Mouse (Mus musculus): ENCODE results near the gene Spon1. TPM values are rescaled to one million over a fixed set of nuclear protein-coding genes. Genes with fewer than 3 reads are reported as not detected.
A peak's percentile ranks its signal among the peaks of the same experiment; 100 is the strongest.

The Spon1 gene
- polyA plus RNA-seq, 1 experiment: 43.4 TPM

DNA sequence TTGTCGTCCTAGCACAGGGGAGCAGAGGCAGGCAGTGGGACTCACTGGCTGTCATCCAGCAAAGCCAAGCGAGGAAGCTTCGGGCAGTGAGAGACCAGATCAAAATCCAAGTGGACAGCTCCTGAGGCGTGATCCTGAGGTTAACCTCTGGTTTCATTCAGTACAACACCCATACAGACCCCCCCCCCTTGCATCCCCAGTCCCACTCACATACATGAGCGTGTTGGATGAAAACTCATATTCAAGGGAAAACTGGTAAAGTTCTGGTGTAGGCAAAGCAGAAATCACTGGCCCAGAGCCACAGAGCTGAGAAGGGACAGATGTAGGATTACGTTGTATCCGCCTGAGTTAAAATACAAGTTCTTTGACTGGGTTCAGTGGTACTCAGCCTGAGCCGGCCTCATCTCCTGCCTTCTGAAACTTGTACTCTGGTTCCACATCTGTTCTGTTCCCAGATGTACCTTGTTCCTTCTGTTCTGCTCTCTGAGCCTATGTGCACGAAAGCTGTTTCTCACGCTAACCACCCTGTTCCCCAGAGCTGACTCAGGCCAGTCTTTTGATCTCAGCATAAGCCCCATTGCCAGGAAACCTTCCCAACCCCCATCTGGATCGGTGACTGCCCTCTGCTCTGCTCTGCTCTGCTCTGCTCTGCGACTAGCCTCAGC is 143.5 kb downstream of the Spon1 start:
- DNase-seq (ENCODE audit: low read depth): peak; percentile 35
- TF ChIP-seq CTCF (IDR thresholded peaks at IDR 0.05; ENCODE audit: borderline replicate concordance, extremely low read depth, insufficient read depth, insufficient read length) (no peak), POLR2A (IDR thresholded peaks at IDR 0.05; ENCODE audit: borderline replicate concordance, extremely low read depth, insufficient read depth, insufficient read length, poor library complexity, severe bottlenecking) (no peak)

DNA sequence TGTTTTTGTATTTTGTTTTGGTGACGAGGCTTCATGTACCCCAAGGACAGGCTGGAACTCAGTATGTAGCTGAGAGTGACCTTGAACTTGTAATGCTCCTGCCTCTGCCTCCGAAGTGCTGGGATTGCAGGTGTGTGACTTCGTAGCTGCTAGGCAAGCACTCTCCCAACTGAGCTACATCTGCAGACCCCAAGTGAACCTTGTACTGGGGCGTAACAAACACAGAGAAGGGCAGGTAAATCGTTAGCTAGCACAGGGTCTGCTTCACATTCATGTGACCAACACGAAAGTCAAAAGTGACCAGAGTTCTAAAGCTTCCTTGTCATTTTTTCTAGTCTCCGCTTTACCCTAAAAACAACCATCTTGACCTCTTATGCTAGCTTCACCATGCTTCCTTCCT is 145.1 kb downstream of the Spon1 start:
- TF ChIP-seq POLR2A (IDR thresholded peaks at IDR 0.05; ENCODE audit: borderline replicate concordance, extremely low read depth, insufficient read depth, insufficient read length, poor library complexity, severe bottlenecking) (no peak), CTCF (IDR thresholded peaks at IDR 0.05; ENCODE audit: borderline replicate concordance, extremely low read depth, insufficient read depth, insufficient read length) (no peak)
- DNase-seq (ENCODE audit: low read depth): no peak

DNA sequence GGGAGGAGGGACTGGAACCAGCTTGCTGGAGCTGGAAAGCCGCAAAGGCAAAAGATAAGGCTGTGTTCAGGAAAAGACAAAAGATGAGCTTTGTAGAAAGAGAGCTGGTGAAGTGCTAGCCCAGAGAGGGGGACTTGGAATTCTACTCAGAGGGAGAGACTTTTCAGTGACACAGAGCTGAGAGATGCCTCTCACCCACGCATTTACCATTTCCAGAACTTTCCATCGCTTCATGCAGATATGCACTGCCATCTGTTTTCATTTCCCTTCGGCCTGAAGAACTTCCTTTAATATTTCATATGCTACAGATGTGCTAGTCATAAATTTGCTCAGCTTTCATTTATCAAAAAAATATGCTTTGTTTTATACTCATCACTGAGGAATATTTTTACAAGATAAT is 150.1 kb downstream of the Spon1 start:
- DNase-seq (ENCODE audit: low read depth): no peak
- TF ChIP-seq CTCF (IDR thresholded peaks at IDR 0.05; ENCODE audit: borderline replicate concordance, extremely low read depth, insufficient read depth, insufficient read length) (no peak), POLR2A (IDR thresholded peaks at IDR 0.05; ENCODE audit: borderline replicate concordance, extremely low read depth, insufficient read depth, insufficient read length, poor library complexity, severe bottlenecking) (no peak)

GRCm38 (mm10) chr7:113918916-113919315 is 153.1 kb downstream of the Spon1 start:
- no peak for TF ChIP-seq CTCF (IDR thresholded peaks at IDR 0.05; ENCODE audit: borderline replicate concordance, extremely low read depth, insufficient read depth, insufficient read length)
- no peak for TF ChIP-seq POLR2A (IDR thresholded peaks at IDR 0.05; ENCODE audit: borderline replicate concordance, extremely low read depth, insufficient read depth, insufficient read length, poor library complexity, severe bottlenecking)

GRCm38 (mm10) chr7:113919505-113919904 is 153.7 kb downstream of the Spon1 start:
- TF ChIP-seq CTCF (IDR thresholded peaks at IDR 0.05; ENCODE audit: borderline replicate concordance, extremely low read depth, insufficient read depth, insufficient read length) (no peak), POLR2A (IDR thresholded peaks at IDR 0.05; ENCODE audit: borderline replicate concordance, extremely low read depth, insufficient read depth, insufficient read length, poor library complexity, severe bottlenecking) (no peak)
- no peak for DNase-seq (ENCODE audit: low read depth)

More at GRCm38 (mm10) chr7:113918916-113919315, 153.1 kb downstream of the Spon1 start:
- peak; percentile 47 for DNase-seq (ENCODE audit: low read depth)

DNA sequence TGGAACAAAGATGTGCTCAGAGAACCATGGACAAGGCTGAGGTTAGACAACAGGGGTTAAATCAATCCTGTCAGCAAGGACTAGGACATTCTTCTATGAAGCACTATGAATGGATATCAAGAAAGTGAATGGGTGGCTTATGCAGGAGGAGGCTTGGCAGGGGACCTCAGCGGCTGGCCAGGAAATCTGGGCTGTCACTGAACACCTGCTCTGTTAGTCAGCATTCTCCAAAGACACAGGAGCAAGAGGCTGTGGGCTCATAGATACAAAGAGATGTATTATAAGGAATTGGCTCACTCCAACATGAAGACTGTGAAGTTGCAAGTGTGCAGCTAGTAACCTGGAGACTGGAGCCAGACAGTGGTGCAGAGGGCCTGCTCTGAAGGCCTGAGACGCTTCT is 154.3 kb downstream of the Spon1 start:
- no peak for TF ChIP-seq POLR2A (IDR thresholded peaks at IDR 0.05; ENCODE audit: borderline replicate concordance, extremely low read depth, insufficient read depth, insufficient read length, poor library complexity, severe bottlenecking)
- no peak for TF ChIP-seq CTCF (IDR thresholded peaks at IDR 0.05; ENCODE audit: borderline replicate concordance, extremely low read depth, insufficient read depth, insufficient read length)
- peak; percentile 27 for DNase-seq (ENCODE audit: low read depth)

- peak; percentile 67 for DNase-seq (ENCODE audit: low read depth)
- TF ChIP-seq POLR2A (IDR thresholded peaks at IDR 0.05; ENCODE audit: borderline replicate concordance, extremely low read depth, insufficient read depth, insufficient read length, poor library complexity, severe bottlenecking) (no peak), CTCF (IDR thresholded peaks at IDR 0.05; ENCODE audit: borderline replicate concordance, extremely low read depth, insufficient read depth, insufficient read length) (no peak)
Observed at GRCm38 (mm10) chr7:113924561-113924960, 158.8 kb downstream of the Spon1 start.

GRCm38 (mm10) chr7:113950888-113951287 is 185.1 kb downstream of the Spon1 start:
- TF ChIP-seq CTCF (IDR thresholded peaks at IDR 0.05; ENCODE audit: borderline replicate concordance, extremely low read depth, insufficient read depth, insufficient read length) (no peak), POLR2A (IDR thresholded peaks at IDR 0.05; ENCODE audit: borderline replicate concordance, extremely low read depth, insufficient read depth, insufficient read length, poor library complexity, severe bottlenecking) (no peak)
- no peak for DNase-seq (ENCODE audit: low read depth)

DNA sequence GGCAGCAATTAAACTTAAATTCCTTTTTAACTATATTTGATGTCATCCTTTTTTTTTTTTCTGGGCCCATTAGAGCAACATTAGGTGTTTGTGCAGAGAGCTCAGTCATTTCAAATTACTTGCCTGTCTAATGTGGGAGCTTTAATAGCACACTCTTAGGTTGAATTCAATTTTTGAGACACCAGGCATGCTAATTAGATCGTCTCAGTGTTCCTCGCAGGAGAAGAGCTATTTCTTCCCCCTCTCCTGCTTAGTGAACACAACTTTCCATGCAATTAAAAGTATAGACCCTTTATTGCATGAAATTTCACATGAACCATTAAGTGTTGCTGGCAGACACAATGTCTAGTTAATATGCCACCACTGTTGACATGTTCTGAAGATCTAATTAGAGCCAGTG is 189.6 kb downstream of the Spon1 start:
- peak; percentile 58 for DNase-seq (ENCODE audit: low read depth)
- TF ChIP-seq POLR2A (IDR thresholded peaks at IDR 0.05; ENCODE audit: borderline replicate concordance, extremely low read depth, insufficient read depth, insufficient read length, poor library complexity, severe bottlenecking): no peak
- no peak for TF ChIP-seq CTCF (IDR thresholded peaks at IDR 0.05; ENCODE audit: borderline replicate concordance, extremely low read depth, insufficient read depth, insufficient read length)

GRCm38 (mm10) chr7:113960841-113961499 is 195.2 kb downstream of the Spon1 start:
- DNase-seq (ENCODE audit: low read depth): peak; percentile 63
- no peak for TF ChIP-seq CTCF (IDR thresholded peaks at IDR 0.05; ENCODE audit: borderline replicate concordance, extremely low read depth, insufficient read depth, insufficient read length)
- TF ChIP-seq POLR2A (IDR thresholded peaks at IDR 0.05; ENCODE audit: borderline replicate concordance, extremely low read depth, insufficient read depth, insufficient read length, poor library complexity, severe bottlenecking): no peak

DNA sequence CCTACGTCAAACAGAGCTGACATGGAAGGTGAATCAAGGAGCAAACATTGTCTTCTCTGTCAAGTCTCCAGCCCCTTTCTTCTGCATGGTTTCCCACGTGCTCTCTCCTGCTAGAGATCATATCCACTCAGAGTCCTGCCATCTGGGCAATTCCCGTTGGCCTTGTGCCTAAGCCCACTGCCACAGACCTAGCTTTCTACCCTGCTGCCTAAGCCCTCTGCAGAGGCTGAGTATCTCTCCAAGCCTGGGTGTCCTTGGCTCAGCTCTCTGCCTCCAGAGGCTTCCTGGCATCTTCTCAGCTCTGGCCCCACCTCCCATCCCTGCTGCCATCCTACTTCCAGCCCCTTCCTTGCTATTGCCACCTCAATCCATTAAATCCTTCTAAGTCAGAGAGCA is 195.7 kb downstream of the Spon1 start:
- no peak for TF ChIP-seq CTCF (IDR thresholded peaks at IDR 0.05; ENCODE audit: borderline replicate concordance, extremely low read depth, insufficient read depth, insufficient read length)
- no peak for TF ChIP-seq POLR2A (IDR thresholded peaks at IDR 0.05; ENCODE audit: borderline replicate concordance, extremely low read depth, insufficient read depth, insufficient read length, poor library complexity, severe bottlenecking)
- peak; percentile 69 for DNase-seq (ENCODE audit: low read depth)

DNA sequence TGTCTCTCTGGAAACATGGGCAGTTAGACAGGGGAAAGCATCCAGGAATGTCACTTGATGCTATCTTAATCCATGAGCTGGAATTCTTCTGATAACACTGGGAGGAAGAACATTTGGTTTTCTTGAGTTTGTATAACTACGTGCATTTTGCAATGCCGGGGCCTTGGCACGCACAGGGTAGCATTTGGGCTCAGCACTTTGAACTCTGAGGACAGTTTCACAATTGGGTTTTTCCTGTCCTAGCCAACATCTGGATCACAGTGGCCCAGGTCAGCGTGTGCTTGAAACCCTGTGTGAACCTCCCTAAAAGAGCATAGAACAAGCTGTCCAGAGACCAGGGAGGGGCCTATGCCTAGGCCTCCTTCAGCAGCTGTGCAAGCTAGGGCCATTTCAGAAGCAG is 196.3 kb downstream of the Spon1 start:
- DNase-seq (ENCODE audit: low read depth): no peak
- TF ChIP-seq CTCF (IDR thresholded peaks at IDR 0.05; ENCODE audit: borderline replicate concordance, extremely low read depth, insufficient read depth, insufficient read length): no peak
- no peak for TF ChIP-seq POLR2A (IDR thresholded peaks at IDR 0.05; ENCODE audit: borderline replicate concordance, extremely low read depth, insufficient read depth, insufficient read length, poor library complexity, severe bottlenecking)
